Mouse (Mus musculus): ENCODE results near the gene Cfap36. TPM values are rescaled to one million over a fixed set of nuclear protein-coding genes. Genes with fewer than 3 reads are reported as not detected.

The Cfap36 gene
- total RNA-seq, 1 experiment from 2014 or later = 58.5 TPM

DNA sequence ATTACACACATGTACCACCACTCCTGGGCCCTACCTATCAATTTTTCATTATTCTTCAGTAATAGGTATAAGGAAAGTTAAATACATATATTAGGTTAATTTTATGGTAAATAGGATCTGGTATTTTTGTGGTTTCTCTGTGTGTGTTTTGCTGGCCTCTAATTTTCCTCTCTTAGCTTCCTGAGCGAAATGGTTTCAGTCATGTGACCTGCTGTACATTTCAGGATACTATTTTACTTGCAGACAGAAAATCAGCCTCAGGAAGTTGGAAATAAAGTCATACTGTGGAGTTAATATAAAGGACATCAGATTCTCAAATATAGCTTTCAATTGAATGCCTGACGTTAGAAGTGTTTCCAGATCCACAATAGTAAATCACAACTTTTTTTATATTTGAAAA lies 58.2 kb downstream of the Cfap36 start:
- ATAC-seq (replicated peaks; ENCODE audit: low read depth, poor library complexity, severe bottlenecking) = no peak

DNA sequence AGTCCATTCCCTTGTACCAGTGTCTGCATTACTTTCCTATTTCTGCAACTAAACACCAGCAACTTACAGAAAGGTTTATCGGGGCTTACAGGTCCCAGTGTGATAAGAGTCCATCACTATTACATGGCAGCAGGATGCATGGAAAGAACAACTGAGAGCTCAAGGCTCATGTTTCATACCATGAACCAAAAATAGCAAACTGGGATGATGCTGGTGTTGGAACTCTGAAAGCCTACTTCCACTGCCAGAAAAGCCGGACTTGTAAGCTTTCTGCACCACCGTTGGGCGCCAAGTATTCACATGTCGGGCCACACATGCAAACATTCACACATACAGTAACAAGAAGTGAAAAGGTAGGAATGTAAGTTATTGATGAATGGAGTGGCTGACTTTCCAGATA lies 65.5 kb downstream of the Cfap36 start:
- ATAC-seq (replicated peaks; ENCODE audit: low read depth, poor library complexity, severe bottlenecking) = no peak

DNA sequence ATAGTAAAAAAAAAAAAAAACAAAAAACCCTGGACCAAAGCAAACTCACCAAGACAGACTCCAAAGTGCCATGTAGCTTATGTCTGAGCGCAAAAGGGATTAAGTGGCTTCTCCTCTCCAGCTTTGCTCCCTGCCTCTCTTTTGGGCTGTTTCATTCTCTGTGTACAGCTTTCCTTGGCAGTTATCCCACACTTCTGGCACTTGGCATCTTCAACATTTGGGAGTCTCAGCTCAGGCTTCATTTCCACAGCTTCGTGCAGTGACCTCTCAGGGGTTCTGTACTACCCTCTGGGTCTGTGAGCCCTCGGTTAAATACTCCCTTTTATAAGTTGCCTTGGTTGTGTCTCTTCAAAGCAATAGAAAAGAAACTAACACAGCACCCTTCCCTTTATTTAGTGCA lies 66.6 kb downstream of the Cfap36 start:
- no peak for ATAC-seq (replicated peaks; ENCODE audit: low read depth, poor library complexity, severe bottlenecking)

DNA sequence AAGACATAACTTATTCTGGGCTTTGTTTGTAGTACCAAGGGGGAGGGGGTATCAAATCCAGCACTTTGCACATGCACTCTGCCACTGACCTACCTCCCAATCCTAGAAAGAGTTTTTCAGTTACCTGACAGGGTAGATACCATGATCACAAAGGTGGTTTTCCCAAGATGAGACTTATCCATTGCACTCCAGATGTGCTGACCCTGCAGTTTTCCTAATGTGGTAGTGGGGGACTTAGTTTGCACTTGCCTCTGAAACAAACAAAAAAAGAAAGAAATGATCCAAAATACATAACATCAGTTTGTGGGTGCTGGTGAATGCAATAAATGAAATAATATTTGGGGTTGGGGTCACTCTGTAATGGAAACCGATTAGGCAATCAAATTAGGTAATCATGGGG lies 67.9 kb downstream of the Cfap36 start:
- no peak for ATAC-seq (replicated peaks; ENCODE audit: low read depth, poor library complexity, severe bottlenecking)

DNA sequence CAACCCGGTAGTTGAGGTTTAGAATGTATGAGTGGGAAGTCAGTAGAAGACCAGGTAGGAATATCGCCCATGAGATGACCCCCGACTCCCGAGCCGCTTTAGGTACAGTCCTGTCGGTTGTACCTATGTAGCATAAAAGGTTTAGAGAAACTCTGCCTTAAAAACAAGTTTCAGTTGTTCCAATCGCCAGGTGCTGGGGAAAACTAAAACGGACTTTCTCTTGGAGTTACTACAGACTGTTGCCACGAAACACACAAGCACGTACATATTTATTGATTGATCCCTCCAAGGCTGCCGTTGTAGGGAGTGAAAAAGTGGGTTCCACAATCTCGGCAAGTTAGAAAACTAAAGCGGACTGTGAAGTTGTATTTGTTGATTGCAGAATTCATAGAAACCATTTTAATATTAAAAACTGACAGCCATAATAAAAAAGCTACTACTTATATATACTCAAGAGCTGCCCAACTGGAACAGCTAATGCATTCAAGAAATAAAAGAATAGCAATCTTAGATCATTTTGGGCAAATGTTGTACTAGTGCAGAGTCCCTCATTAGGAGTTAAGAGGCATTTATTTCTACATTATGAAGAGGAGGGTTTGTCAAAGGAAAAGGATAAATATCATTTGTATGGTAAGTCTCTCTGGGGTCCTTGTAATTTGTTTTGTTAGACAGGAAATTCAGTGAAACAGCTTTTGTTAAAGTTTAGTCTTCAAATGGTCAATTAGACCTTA lies 73.3 kb downstream of the Cfap36 start:
- ATAC-seq (replicated peaks; ENCODE audit: low read depth, poor library complexity, severe bottlenecking) = no peak

DNA sequence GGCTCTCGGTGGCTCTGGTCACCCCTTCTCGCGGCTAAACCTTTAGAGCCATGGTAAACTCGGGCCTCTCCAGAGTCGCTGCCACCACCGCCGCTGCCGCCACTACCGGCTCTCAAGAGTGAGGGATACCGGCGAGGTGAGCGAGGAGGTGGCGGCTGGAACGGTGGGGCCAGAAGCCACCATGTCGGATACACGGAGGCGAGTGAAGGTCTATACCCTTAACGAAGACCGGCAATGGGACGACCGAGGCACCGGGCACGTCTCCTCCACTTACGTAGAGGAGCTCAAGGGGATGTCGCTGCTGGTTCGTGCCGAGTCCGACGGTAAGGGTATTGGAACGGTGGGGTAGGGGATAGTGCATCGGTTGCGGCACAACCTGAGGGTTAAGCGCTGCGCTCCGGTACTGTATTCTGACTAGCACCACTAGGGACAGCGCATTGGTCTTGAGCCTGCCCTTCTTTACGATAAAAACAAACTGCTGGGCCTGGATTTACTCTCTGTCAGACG lies 74.0 kb downstream of the Cfap36 start:
- peak; percentile 67 for ATAC-seq (replicated peaks; ENCODE audit: low read depth, poor library complexity, severe bottlenecking)

DNA sequence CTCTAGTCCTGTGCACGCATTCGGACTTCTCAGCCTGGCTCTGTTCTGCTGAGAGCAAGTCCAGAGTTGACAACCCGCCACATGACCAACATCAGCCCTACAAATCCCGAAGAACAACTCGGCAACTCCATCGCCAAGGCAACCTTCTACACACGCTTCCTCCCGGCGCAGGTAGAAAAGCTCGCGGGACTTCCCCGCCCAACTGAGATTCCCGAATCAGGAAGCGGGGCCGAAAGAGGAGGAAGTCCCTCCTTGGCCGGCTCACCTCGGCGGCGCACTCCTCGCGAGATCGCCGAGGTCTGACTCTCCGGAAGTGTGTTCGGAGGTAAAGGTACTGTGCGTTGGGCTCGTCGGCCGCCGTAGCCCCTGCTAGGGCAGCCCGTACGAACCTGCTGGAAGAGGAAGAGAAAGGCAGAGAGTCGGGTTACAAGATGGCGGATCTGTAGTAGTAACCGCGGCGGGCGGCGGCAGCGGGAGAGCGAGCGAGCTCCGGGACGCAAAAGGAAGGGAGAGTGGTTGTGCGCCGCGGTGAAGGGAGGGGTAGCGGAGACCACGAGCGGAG lies 74.6 kb downstream of the Cfap36 start, which contains the start of gene Ppp4r3b:
Gene Ppp4r3b (plus strand): TSS at position 328 of the 562 bp plus-strand sequence.
- ATAC-seq (replicated peaks; ENCODE audit: low read depth, poor library complexity, severe bottlenecking) = peak; percentile 93

DNA sequence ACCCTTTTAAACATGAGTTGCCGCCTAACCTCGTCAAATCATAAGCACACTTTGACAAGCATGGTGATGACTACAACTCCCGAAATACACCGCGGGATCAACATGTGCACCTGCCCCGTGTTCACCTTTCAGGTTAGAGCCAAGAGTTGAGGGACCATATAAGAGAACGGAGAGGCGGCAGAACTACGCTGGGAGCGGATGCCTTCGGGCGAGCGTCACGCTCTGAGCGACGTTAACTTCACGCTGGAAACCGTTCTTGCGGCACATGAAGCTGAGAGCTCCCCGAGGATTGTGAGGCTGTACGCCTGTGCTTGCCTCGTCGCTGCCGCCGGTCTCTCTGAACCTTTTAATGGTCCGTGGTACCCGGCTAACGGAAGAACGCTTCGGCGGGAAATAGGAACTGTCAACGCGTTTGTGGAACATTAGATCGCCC lies 75.2 kb downstream of the Cfap36 start:
- peak; percentile 21 for ATAC-seq (replicated peaks; ENCODE audit: low read depth, poor library complexity, severe bottlenecking)

Other genes starting within 250 kb of the Cfap36 start
- 66.4 and 69.2 TPM in 2 replicates for gene Pnpt1, start 116.7 kb downstream of the Cfap36 start, total RNA-seq (2017)
- 184 and 215 TPM in 2 replicates for gene Ppp4r3b, start 74.5 kb downstream of the Cfap36 start, total RNA-seq (2017)
- 52.0 and 70.7 TPM in 2 replicates for gene Ccdc88a, start 126.2 kb upstream of the Cfap36 start, total RNA-seq (2017)